Mouse (Mus musculus): ENCODE data around the gene Sfrp4.

GRCm38 (mm10) chr13:19595141-19595540, 27.8 kb upstream of the Sfrp4 start:
- TF ChIP-seq CTCF (IDR thresholded peaks at IDR 0.05; ENCODE audit: control insufficient read depth, insufficient read depth, insufficient read length) (no peak), USF1 (IDR thresholded peaks at IDR 0.05; ENCODE audit: low read depth) (no peak), MYOG (IDR thresholded peaks at IDR 0.05; ENCODE audit: control insufficient read depth, extremely low read depth, insufficient read length) (no peak), CEBPB (IDR thresholded peaks at IDR 0.05; ENCODE audit: low read depth) (no peak), MAX (IDR thresholded peaks at IDR 0.05) (no peak)
